Mouse (Mus musculus) cortical plate, adult 2 months (tissue): Measurements from ENCODE around the gene Rad17.

Source experiments
- CTCF ChIP-seq: fragments of 200-500 bp; IDR thresholded peaks from 2 replicates; pipeline ENCODE4 v1.5.1; 2011; ENCODE audit warnings: mild to moderate bottlenecking, control low read depth, low read length; ENCODE audit not compliant: insufficient read depth; ENCODE audit errors: extremely low read depth
- POLR2A ChIP-seq: fragments of 200-500 bp; IDR thresholded peaks from 2 replicates; pipeline ENCODE4 v1.6.1; 2011; ENCODE audit warnings: mild to moderate bottlenecking, low read length, control low read depth; ENCODE audit not compliant: insufficient read depth; ENCODE audit errors: extremely low read depth

- TF ChIP-seq CTCF (no peak), POLR2A (no peak)
Observed at GRCm38 (mm10) chr13:100588646-100589045, 62.2 kb downstream of the Rad17 start.
